Mouse (Mus musculus) adrenal gland, adult 2 months (tissue): ENCODE measurements around the gene Ppp1r14a. TPM values are rescaled to one million over a fixed set of nuclear protein-coding genes. Genes with fewer than 3 reads are reported as not detected.

Source experiments
- DNase-seq: peaks from one replicate; pipeline ENCODE4 v3.0.0; 2021
- long read RNA-seq: library from polyadenylated mRNA; stranded (forward); transcript quantifications from one replicate; pipeline ENCODE4 v2.0.0, GENCODE M21; 2021
- polyA plus RNA-seq: library from polyadenylated mRNA; depleted of rRNA; stranded (reverse); fragments of >200 nt; gene quantifications from 2 replicates; pipeline ENCODE4 v1.2.3, GENCODE M21; 2012; rRNA removed
- total RNA-seq, 2 experiments: library from RNA; stranded (reverse); gene quantifications; 2 replicates each; pipeline ENCODE4 v1.2.3; 2021

The Ppp1r14a gene
- total RNA-seq: 1 to 10 TPM; 5.5 to 9.8 TPM
- 9.2 and 12.1 TPM in 2 replicates for polyA plus RNA-seq
- long read RNA-seq, partial matches to known transcripts: 0 of 3 reads
- long read RNA-seq, other reads (novel, unspliced or antisense): 0 of 3 reads

DNA sequence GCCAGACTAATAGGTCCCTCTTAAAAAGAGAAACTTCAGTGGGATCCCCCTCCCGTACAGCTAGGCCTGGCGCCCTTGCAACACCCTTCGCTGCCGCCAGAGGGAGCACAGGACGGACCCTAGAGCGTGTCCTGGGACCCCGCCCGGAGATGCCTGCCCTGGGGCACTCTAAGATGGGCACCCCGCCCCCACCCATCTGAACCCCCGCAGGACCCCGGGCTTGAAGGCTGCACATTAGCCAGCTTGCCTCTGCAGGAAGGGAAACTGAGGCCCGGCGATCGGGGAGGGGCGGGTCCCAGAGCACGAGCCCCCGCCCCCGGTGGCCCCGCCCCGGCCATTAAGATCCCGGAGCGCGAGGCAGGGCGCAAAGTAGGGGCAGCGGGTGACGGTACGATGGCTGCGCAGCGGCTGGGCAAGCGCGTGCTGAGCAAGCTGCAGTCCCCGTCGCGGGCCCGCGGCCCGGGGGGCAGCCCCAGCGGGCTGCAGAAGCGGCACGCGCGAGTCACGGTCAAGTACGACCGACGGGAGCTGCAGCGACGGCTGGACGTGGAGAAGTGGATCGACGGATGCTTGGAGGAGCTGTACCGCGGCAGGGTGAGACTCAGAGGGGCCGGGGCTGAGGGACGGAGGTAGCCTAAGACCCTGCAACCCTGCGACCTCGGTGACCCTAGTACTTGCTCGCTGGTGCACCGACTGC lies at the start of gene Ppp1r14a:
TSS of gene Ppp1r14a (plus strand) at position 367 of the 697 bp plus-strand sequence.
- peak; percentile 66 for DNase-seq

DNA sequence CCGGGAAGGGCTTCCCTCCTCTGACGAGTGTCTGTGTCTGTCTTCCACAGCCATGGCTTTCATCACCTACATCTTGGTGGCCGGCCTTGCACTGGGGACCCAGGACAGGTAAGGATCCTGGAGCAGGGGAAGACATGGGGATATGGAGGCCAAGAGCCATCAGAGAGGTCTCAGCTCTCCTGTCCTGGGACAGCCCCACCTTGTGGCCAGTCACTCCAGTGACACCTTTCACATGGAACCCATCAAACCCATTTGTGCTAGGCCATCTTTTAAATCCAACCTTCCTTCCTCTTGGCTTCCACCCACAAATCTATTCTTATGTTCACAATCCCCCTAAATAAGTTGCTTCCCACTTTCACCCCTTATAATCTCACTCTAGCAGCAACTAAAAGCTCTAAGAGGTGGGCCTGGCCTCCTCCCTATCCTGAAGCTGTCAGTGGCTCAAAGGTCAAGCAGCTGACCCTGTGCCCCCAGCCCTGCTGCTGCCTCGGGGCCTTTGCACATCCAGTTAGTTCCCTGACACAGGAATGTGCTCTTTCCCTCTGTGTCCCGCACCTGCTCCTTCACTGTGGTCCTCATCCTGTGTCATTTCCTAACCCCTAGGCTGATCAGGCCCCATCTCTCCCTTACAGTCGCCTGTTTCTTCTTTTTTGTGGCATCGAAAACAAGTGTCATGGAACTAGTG lies 44.2 kb upstream of the Ppp1r14a start:
- no peak for DNase-seq

- DNase-seq: no peak
These were observed 43.1 kb upstream of the Ppp1r14a start for GRCm38 (mm10) chr7:29246015-29246414.

DNA sequence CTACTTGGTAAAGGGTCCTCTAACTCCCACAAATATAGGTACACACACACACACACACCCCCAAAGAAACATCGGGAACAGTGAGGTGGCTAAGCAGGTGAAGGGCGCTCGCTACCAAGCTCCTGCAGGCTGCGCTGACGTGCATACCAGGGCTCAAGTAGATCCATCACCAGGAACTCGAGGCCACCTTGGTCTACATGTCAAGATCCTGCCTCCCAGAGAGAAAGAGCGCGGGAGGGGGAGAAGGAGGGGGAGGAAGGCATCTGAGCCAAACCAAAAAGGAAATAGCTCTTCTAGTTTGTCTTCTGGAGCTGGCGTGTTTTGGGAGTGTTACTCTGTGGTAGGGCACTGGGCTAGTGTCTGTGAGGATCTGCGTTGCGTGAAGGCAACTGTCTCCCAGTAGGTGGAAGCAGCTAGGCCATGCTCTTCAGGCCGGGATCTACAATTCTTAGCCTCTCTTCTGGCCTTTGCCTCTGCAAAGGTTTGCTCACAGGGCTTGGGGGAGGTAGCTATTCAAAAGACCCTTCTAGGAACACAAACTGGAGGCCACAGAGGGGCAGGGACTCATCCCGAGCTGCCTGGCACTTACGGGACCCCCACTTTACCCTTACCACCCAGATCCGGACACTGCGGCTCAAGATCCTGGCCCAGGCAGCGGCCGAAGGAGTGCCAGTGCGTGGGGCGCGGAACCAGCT lies 42.3 kb upstream of the Ppp1r14a start:
- no peak for DNase-seq

- peak; percentile 80 for DNase-seq
These were observed 41.8 kb upstream of the Ppp1r14a start for GRCm38 (mm10) chr7:29247314-29247700.

DNA sequence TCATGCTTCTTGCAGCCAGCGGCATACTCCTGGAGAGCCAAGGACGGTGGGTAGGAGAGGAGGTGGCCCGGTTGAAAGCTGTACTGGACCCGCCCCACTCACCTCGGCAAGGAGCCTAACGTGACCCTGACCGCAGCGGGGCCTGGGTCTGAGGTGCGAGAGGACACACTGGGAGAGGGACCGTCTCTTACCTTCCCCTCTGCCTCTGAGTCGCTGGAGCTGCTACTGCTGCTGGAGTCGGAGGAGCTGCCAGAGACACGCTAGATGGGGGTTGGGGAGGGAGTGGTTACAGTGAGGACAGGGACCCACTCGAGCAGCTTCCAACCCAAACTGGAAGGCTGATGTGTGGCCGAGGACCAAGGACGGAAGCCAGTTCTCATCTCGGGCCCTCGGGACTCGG lies 41.4 kb upstream of the Ppp1r14a start:
- peak; percentile 43 for DNase-seq

GRCm38 (mm10) chr7:29248261-29248841 lies 40.8 kb upstream of the Ppp1r14a start, which contains the start of gene 2200002D01Rik:
Gene 2200002D01Rik (minus strand): TSS chr7:29248466.
- peak; percentile 74 for DNase-seq

DNA sequence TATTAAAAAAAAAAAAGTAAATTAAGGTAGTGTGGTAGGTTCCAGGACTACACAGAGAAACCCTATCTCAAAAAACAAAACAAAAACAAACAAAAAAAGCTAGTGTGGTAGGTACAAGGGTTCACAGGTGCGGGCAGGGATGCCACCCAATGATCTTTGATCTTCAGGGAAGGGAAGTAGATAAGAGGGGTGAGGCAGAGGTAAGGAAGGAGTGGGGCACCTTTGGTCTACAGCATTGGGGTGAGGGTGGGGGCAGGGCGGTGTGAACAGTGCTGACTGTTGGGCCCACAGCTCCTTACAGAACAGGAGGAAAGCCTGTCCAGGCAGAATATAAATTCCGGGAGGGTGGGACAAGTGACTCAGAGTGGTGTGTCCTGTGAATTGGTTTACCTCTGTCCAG lies 37.9 kb upstream of the Ppp1r14a start:
- DNase-seq: no peak

DNA sequence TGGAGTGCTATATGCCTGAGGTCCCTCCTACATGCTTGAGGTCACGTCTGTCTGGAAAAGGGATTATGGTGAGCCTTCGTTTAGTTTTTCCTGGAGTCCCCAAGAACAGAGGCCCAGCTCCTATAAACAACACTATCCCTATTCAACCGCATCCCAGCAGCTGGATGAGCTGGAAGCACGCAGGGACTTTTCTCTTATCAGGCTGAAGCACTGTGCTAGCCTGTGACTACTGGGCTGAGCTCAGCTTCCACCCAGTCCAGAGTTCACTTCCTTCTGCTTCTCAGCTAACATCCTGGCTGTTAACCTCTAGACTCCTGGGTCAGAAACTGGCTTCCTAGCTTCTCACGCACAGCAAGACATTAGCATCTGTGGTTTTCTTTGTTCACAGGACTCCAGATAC lies 35.3 kb upstream of the Ppp1r14a start:
- DNase-seq: no peak

- DNase-seq: no peak
These were observed 33.2 kb upstream of the Ppp1r14a start for GRCm38 (mm10) chr7:29255875-29256274.

GRCm38 (mm10) chr7:29257368-29257767 lies 31.7 kb upstream of the Ppp1r14a start:
- no peak for DNase-seq

DNA sequence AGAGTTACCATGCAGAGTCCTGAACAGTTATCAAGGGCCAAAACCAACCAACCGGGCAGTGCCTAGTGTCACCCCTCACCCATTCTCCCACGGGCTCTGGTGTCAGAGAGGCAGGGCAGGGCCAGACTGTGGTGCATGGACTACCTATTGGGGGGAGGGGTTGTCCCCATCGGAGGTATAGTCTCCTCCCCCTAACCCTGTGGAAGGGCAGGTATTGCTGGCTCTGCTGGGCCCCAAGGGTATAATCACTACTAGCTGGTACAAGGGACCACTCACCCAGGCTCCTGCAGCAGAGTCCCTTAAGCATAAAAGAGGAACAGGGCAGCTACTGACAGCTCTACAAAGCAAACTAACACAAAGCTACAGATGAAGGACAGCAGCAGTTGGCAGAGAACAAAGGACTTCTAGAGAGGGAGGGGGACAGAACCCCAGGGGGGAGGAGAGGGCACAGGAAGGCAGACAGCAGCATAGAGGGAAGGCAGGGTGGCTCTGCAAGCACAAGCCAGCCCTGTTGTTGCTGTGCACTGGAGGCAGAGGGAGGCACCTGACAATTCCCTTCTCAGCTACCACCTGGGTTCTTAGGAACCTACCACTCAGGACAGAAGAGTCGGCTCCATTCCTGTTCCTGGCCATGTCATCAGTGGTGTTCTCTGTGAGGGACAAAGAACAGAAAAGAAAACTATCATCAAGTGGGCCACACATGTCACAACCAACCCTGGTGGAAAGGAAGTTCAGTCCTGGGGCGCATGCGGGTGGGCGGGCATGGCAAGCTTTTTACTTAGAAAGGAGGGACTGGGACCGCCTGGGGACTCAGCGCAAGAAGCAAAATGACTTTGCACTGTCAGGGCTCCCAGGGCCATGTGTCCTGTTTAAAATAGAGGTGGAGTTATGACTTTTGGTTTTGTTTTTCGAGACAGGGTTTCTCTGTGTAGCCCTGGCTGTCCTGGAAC lies 29.1 kb upstream of the Ppp1r14a start:
- no peak for DNase-seq

- DNase-seq: no peak
These were observed 27.0 kb upstream of the Ppp1r14a start for GRCm38 (mm10) chr7:29262151-29262550.

DNA sequence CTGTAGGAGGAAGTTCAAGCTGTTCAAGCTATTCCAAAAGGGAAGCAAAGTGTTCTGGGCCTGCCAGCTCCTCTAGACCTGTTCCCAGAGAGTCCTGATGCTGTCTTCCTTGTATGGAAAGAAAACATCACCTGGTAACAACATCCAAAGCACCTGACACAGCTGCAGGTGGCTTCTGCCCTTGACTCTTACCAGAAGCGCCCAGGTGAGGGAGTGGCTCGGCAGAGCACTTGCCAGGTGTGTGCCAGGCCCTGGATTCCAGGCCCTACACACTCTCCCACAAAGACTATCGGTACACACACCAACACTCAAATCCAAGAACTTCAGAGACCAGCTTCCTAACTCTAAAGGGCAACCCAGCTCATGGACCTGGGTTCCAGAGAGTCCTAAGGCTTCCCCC lies 25.3 kb upstream of the Ppp1r14a start:
- DNase-seq: no peak

- DNase-seq: no peak
These were observed 23.5 kb upstream of the Ppp1r14a start for GRCm38 (mm10) chr7:29265636-29266035.

DNA sequence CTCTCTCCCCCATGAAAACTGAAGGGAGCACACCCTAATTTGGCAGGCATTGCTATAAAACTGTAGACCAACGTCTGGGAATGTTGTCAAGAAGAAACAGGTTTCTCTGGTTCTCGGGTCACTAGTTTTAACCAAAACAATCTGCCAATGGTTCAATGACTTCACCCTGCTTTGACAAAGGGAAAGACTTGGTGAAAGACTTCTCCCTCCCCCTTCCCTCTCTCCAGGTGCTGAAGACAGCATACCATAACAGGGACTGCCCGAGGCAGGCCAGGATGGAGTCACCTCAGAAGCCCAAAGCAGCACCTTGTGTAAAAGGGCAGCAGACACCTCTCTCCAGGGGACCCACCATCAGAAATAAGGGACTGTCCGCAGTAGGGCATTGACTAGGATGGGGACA lies 22.2 kb upstream of the Ppp1r14a start:
- no peak for DNase-seq

- no peak for DNase-seq
These were observed 18.7 kb upstream of the Ppp1r14a start for GRCm38 (mm10) chr7:29270445-29270844.

DNA sequence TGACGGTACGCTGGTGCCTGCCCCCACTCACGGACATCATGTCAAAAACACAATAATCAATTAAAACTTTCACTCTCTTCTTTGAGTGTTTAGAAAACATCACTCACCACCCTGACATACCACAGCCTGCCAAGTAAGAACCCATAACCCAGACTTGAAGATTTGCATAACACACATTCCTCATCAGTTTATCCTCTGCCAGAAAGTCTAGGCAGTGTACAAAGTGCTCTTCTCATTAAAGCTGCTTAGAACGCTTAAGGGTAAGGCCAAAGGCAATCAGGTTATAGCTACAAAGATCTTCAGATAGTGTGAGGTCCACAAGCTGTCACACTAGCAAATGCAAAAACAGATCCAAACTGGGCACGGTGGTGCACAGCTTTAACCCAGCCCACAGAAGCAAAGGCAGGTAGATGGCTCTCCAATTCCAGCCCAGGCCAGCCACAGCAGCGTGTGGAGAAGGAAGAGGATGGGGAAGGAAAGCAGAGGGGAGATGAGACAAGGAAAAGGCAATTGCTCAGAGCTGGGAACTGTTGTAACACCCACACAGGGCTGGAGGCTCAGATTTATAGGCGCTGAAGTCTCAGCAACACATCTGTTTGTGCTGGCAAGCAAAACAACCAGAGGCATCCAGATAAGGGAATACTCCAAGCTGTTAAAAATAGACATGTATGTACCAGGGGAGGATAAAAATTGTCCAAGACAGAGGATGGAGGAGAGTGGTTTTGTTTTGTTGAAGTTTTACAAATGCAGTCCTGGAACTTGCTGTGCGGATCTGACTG lies 17.2 kb upstream of the Ppp1r14a start:
- DNase-seq: no peak

GRCm38 (mm10) chr7:29276715-29277114 lies 12.4 kb upstream of the Ppp1r14a start:
- no peak for DNase-seq

- DNase-seq: no peak
These were observed 11.6 kb upstream of the Ppp1r14a start for GRCm38 (mm10) chr7:29277510-29277909.
